Mouse (Mus musculus) lung, postnatal 0 days (tissue): ENCODE measurements around the gene Osgep. TPM values are rescaled to one million over a fixed set of nuclear protein-coding genes. Genes with fewer than 3 reads are reported as not detected.

ENCODE experiments used
- ATAC-seq: fragments of 200-750 bp; cut with Nextera tagmentation; 2 replicates; pipeline ENCODE4 v1.8.0; 2017; ENCODE audit warnings: moderate library complexity
- DNase-seq: peaks from one replicate; pipeline ENCODE4 v3.0.0-alpha.2; 2016; ENCODE audit warnings: low spot score
- H3K27ac ChIP-seq: fragments of 300-500 bp; sonication (generic); 2 replicates; pipeline ENCODE4 v1.5.1; 2014; ENCODE audit warnings: antibody characterized with exemption, mild to moderate bottlenecking, low read length, mixed read lengths
- H3K27me3 ChIP-seq: fragments of 300-500 bp; sonication (generic); replicated peaks from 2 replicates; pipeline ENCODE4 v1.6.1; 2014; ENCODE audit warnings: low read length, mixed read lengths; ENCODE audit not compliant: insufficient read depth
- H3K36me3 ChIP-seq: fragments of 300-500 bp; sonication (generic); 2 replicates; pipeline ENCODE4 v1.6.1; 2014; ENCODE audit warnings: low read length, mixed read lengths; ENCODE audit not compliant: insufficient read depth
- H3K4me1 ChIP-seq: fragments of 300-500 bp; sonication (generic); 2 replicates; pipeline ENCODE4 v1.6.1; 2014; ENCODE audit warnings: antibody characterized with exemption, low read depth, low read length, mixed read lengths; ENCODE audit not compliant: insufficient read depth
- H3K4me2 ChIP-seq: fragments of 300-500 bp; sonication (generic); replicated peaks from 2 replicates; pipeline ENCODE4 v1.6.1; 2014; ENCODE audit warnings: low read depth, mild to moderate bottlenecking, low read length, moderate library complexity, mixed read lengths
- H3K4me3 ChIP-seq: fragments of 300-500 bp; sonication (generic); 2 replicates; pipeline ENCODE4 v1.5.1; 2014; ENCODE audit warnings: low read depth, low read length
- H3K9ac ChIP-seq: fragments of 300-500 bp; sonication (generic); replicated peaks from 2 replicates; pipeline ENCODE4 v1.6.1; 2014; ENCODE audit warnings: low read depth, mild to moderate bottlenecking
- H3K9me3 ChIP-seq: fragments of 300-500 bp; sonication (generic); 2 replicates; pipeline ENCODE4 v1.6.1; 2016; ENCODE audit warnings: low read length, mixed read lengths
- CTCF ChIP-seq: IDR thresholded peaks from 2 replicates; pipeline ENCODE4 v1.5.1; 2016; ENCODE audit warnings: antibody characterized with exemption, mild to moderate bottlenecking
- EP300 ChIP-seq: IDR thresholded peaks from 2 replicates; pipeline ENCODE4 v1.6.1; 2016; ENCODE audit warnings: antibody characterized with exemption, mild to moderate bottlenecking, control low read depth
- WGBS: fragments of 180-500 bp; shearing (Covaris S2); extraction: QIAGEN DNeasy Blood & Tissue Kit; methylation state at CpG from one replicate; pipeline ENCODE4 v1.1.7; 2014; 5-methylcytosine and 5-hydroxymethylcytosine counted together
- polyA plus RNA-seq: library from polyadenylated mRNA; unstranded; fragments of >200 nt; fragmentation: Nextera tagmentation; extraction: Ambion mirVana; gene quantifications from 2 replicates; pipeline ENCODE4 v1.2.1, GENCODE M21; 2015

The Osgep gene
- polyA plus RNA-seq, 1 experiment from 2014 or later: 102 TPM

- H3K27me3 ChIP-seq: no peaks in the 10 kb centered on the region
- peaks cover 3% of the 10 kb centered on the region for H3K4me1 ChIP-seq
- H3K36me3 ChIP-seq: no peaks in the 10 kb centered on the region
- WGBS: 87% methylated on average over 8 of the region's 8 CpGs
- no peak for DNase-seq
- H3K9ac ChIP-seq: no peak overlapping the region
- H3K4me3 ChIP-seq: no peak overlapping the region
- no peak for TF ChIP-seq EP300
- no peak for TF ChIP-seq CTCF
- H3K9me3 ChIP-seq: no peaks in the 10 kb centered on the region
- ATAC-seq: no peak
- no peak overlapping the region for H3K27ac ChIP-seq
- no peak overlapping the region for H3K4me2 ChIP-seq
Measured at GRCm38 (mm10) chr14:50891621-50892020, 33.1 kb downstream of the Osgep start.

- 83% methylated on average over 6 of the region's 6 CpGs for WGBS
- TF ChIP-seq CTCF (no peak), EP300 (no peak)
- no peak for ATAC-seq
- H3K4me2 ChIP-seq: no peak overlapping the region
- H3K27ac ChIP-seq: no peak overlapping the region
- no peak overlapping the region for H3K9ac ChIP-seq
- DNase-seq: no peak
- H3K27me3 ChIP-seq: no peaks in the 10 kb centered on the region
- H3K4me3 ChIP-seq: no peak overlapping the region
- H3K9me3 ChIP-seq: no peaks in the 10 kb centered on the region
- no peaks in the 10 kb centered on the region for H3K36me3 ChIP-seq
- no peaks in the 10 kb centered on the region for H3K4me1 ChIP-seq
Measured at GRCm38 (mm10) chr14:50876236-50876950, 48.3 kb downstream of the Osgep start.

- Histone ChIP-seq H3K27me3 (no peaks in the 10 kb centered on the region), H3K4me2 (no peak overlapping the region), H3K4me1 (no peaks in the 10 kb centered on the region), H3K9ac (no peak overlapping the region), H3K4me3 (no peak overlapping the region), H3K36me3 (no peaks in the 10 kb centered on the region), H3K9me3 (no peaks in the 10 kb centered on the region), H3K27ac (no peak overlapping the region)
- 77% methylated on average over 6 of the region's 6 CpGs for WGBS
- ATAC-seq: no peak
- peak; percentile 6 for DNase-seq
- TF ChIP-seq CTCF (no peak), EP300 (no peak)
Measured at GRCm38 (mm10) chr14:50875591-50876230, 49.0 kb downstream of the Osgep start.

GRCm38 (mm10) chr14:50875175-50875574, 49.5 kb downstream of the Osgep start:
- DNase-seq: no peak
- 85% methylated on average over 3 of the region's 3 CpGs for WGBS

GRCm38 (mm10) chr14:50871284-50871683, 53.4 kb downstream of the Osgep start:
- Histone ChIP-seq H3K4me3 (no peak overlapping the region), H3K36me3 (no peaks in the 10 kb centered on the region), H3K27me3 (no peaks in the 10 kb centered on the region), H3K9ac (no peak overlapping the region), H3K27ac (no peak overlapping the region; the same call in 1 of the 2 replicates), H3K4me2 (no peak overlapping the region), H3K4me1 (no peaks in the 10 kb centered on the region), H3K9me3 (no peaks in the 10 kb centered on the region)
- no peak for TF ChIP-seq CTCF
- no peak for TF ChIP-seq EP300
- 71% methylated on average over 2 of the region's 2 CpGs for WGBS
- no peak for DNase-seq
- peak; percentile 13; the same call in 1 of the 2 replicates for ATAC-seq

More at GRCm38 (mm10) chr14:50875175-50875574, 49.5 kb downstream of the Osgep start:
- Histone ChIP-seq H3K27me3 (no peaks in the 10 kb centered on the region), H3K4me2 (no peak overlapping the region), H3K4me3 (no peak overlapping the region), H3K4me1 (no peaks in the 10 kb centered on the region), H3K27ac (no peak overlapping the region), H3K9ac (no peak overlapping the region), H3K36me3 (no peaks in the 10 kb centered on the region), H3K9me3 (no peaks in the 10 kb centered on the region)
- no peak for TF ChIP-seq EP300
- TF ChIP-seq CTCF: no peak
- ATAC-seq: no peak

- no peaks in the 10 kb centered on the region for H3K4me1 ChIP-seq
- peak overlapping the region; percentile 46 for H3K4me2 ChIP-seq
- 16% methylated on average over 5 of the region's 5 CpGs for WGBS
- ATAC-seq (peak; percentile 68), DNase-seq (no peak)
- no peaks in the 10 kb centered on the region for H3K27me3 ChIP-seq
- H3K36me3 ChIP-seq: no peaks in the 10 kb centered on the region
- peak overlapping the region; percentile 39; the same call in 1 of the 2 replicates for H3K9ac ChIP-seq
- peak overlapping the region; percentile 78 for H3K27ac ChIP-seq
- no peaks in the 10 kb centered on the region for H3K9me3 ChIP-seq
- TF ChIP-seq CTCF (no peak), EP300 (peak; percentile 42; the same call in 1 of the 2 replicates)
- peak overlapping the region; percentile 49 for H3K4me3 ChIP-seq
Measured at GRCm38 (mm10) chr14:50870805-50871143, 53.9 kb downstream of the Osgep start.
